Comparison of ENCODE assay signal across 9 mouse cellular contexts in the genomic region with DNA sequence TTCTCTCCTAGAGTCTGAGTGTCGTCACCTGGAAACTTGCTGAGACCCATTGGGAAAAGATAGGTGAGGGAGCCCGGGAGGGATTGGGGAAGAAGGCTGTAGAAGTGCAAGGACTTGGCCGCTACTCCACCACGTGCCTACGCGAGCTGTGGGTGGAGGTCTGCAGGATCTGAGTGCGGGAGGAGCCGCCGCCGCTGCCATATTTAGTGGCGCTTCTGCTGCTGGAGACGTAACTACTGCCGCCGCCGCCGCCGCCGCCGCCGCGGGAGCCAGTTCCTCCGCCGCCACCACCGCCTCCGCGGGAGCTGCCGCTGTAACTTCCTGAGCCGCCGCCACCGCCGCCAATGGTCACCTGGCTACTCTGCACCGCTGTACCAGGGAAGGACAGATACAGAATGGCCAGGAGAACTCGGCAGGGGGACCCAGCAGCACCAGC. TPM values are rescaled to one million over a fixed set of nuclear protein-coding genes. Genes with fewer than 3 reads are reported as not detected.
DNase-seq lines count a peak whose midpoint lies in the region; ATAC-seq and TF ChIP-seq lines count a peak whose summit lies in the region.
"Had no signal": no experiment of that assay in that cellular context is flagged by ENCODE, and none has a peak within 500 bp of the region (broad histone marks: within the 10 kb centered on the region; RNA-seq: fewer than 3 reads in every experiment).

No protein-coding gene starts in this region.

- no peak overlapping the region for H3K27ac ChIP-seq in ES-E14 (ENCODE audit: insufficient read depth, low read depth, low read length, poor library complexity, severe bottlenecking)
- peak overlapping the region; percentile 73 for H3K27ac ChIP-seq in forebrain, embryonic 10.5 days
- no peak overlapping the region for H3K27ac ChIP-seq in hindbrain, embryonic 13.5 days
- peak overlapping the region; percentile 41 for H3K27ac ChIP-seq in left cerebral cortex, adult 2 months

- intact Hi-C loops in left cerebral cortex, adult 2 months (cut with DNase I): loop anchor here (5.0 kb wide), 1 partner anchor 113 kb away; no protein-coding TSS in a partner anchor

- H3K4me2 ChIP-seq in hindbrain, embryonic 13.5 days: peak overlapping the region; percentile 81

- H3K27me3 ChIP-seq in forebrain, embryonic 10.5 days (ENCODE audit: poor library complexity, severe bottlenecking): peaks cover 78% of the 10 kb centered on the region
- H3K27me3 ChIP-seq in hindbrain, embryonic 13.5 days: peaks cover 63% of the 10 kb centered on the region

- in situ Hi-C loops in ES-E14 (cut with MboI; ENCODE audit: low sequenced_read_pairs in 2 of 2, unreplicated experiment in 2 of 2): no loop called here

- WGBS in forebrain, embryonic 10.5 days: under 1% methylated on average over 33 of the region's 33 CpGs
- under 1% methylated on average over 21 of the region's 33 CpGs for WGBS in hindbrain, embryonic 13.5 days

- peak overlapping the region; percentile 53 to 73 for H3K4me3 ChIP-seq in ES-E14 (ENCODE audit: insufficient read depth in 1 of 2, low read depth in 1 of 2, low read length in 2 of 2, poor library complexity in 1 of 2, severe bottlenecking in 1 of 2)
- H3K4me3 ChIP-seq in forebrain, embryonic 10.5 days: peak overlapping the region; percentile 58
- H3K4me3 ChIP-seq in hindbrain, embryonic 13.5 days: peak overlapping the region; percentile 49
- H3K4me3 ChIP-seq in left cerebral cortex, adult 2 months: peak overlapping the region; percentile 40
- H3K4me3 ChIP-seq: erythroblast, embryonic 14.5 days had no signal

- no peak for TF ChIP-seq CTCF in left cerebral cortex, adult 2 months (IDR thresholded peaks at IDR 0.05)

- H3K36me3 ChIP-seq in ES-E14 (ENCODE audit: control insufficient read depth, insufficient read depth, low read length, poor library complexity, severe bottlenecking): no peaks in the 10 kb centered on the region
- H3K36me3 ChIP-seq in forebrain, embryonic 10.5 days (replicated peaks): no peaks in the 10 kb centered on the region
- no peaks in the 10 kb centered on the region for H3K36me3 ChIP-seq in hindbrain, embryonic 13.5 days

- no peaks in the 10 kb centered on the region for H3K9me3 ChIP-seq in ES-E14 (ENCODE audit: control insufficient read depth, insufficient read depth, low read depth, low read length)
- H3K9me3 ChIP-seq in forebrain, embryonic 10.5 days: no peaks in the 10 kb centered on the region
- no peaks in the 10 kb centered on the region for H3K9me3 ChIP-seq in hindbrain, embryonic 13.5 days

- peak; percentile 39; the same call in 1 of the 2 replicates for ATAC-seq in hindbrain, embryonic 13.5 days (ENCODE audit: low FRiP score)

- peak overlapping the region; percentile 67 for H3K9ac ChIP-seq in ES-E14 (ENCODE audit: insufficient read depth, low read depth, low read length, poor library complexity, severe bottlenecking)
- H3K9ac ChIP-seq in hindbrain, embryonic 13.5 days: peak overlapping the region; percentile 66

- peak; percentile 2 to 8 for DNase-seq in B cell, adult 2 months
- DNase-seq in ES-E14 (ENCODE audit: low read depth, low spot score) (no peak), adipocyte (ENCODE audit: low spot score) (no peak)
- DNase-seq in forebrain, embryonic 10.5 days (ENCODE audit: extremely low spot score, low spot score): peak; percentile 67
- peak; percentile 48 to 73 for DNase-seq in left cerebral cortex, adult 2 months (ENCODE audit: extremely low spot score in 1 of 2, low spot score in 2 of 2)
- DNase-seq in lung, postnatal 36 days: peak; percentile 44
- DNase-seq in right cerebral cortex, adult 2 months (ENCODE audit: low spot score in 2 of 2): peak; percentile 61 to 69

- peaks cover 4 to 6% of the 10 kb centered on the region in 2 experiments; a peak in 2 of 4 replicates for H3K4me1 ChIP-seq in ES-E14 (ENCODE audit: control insufficient read depth in 2 of 2, insufficient read depth in 2 of 2, low read length in 2 of 2, poor library complexity in 1 of 2)
- H3K4me1 ChIP-seq in forebrain, embryonic 10.5 days: peaks cover 27% of the 10 kb centered on the region
- peaks cover 23% of the 10 kb centered on the region for H3K4me1 ChIP-seq in hindbrain, embryonic 13.5 days (replicated peaks)

TF ChIP-seq in ES-E14, 5 proteins besides CTCF, POLR2A, EP300 and RAD21:
- TF ChIP-seq ZC3H11A (IDR thresholded peaks at IDR 0.05; ENCODE audit: borderline replicate concordance, low read depth, low read length): no peak
- no peak for TF ChIP-seq ZNF384 (IDR thresholded peaks at IDR 0.05; ENCODE audit: low read depth, low read length)
- TF ChIP-seq HCFC1 (IDR thresholded peaks at IDR 0.05; ENCODE audit: borderline replicate concordance, insufficient read depth, low read length): no peak
- no peak for TF ChIP-seq MAFK (IDR thresholded peaks at IDR 0.05; ENCODE audit: insufficient read depth, low read depth, low read length)
- TF ChIP-seq CHD2 (IDR thresholded peaks at IDR 0.05; ENCODE audit: low read depth, low read length): no peak

RNA-seq across cellular contexts. Expression of gene Krt1, which starts 9.2 kb away (rescaled TPM):
- total RNA-seq in ES-E14 (2012; rRNA removed): 0.09 TPM in 1 of 2 replicates, not detected in the other
- 0.71 and 1.2 TPM in 2 replicates for polyA plus RNA-seq in forebrain, embryonic 10.5 days (2016; fragmentation: Nextera tagmentation; extraction: Ambion mirVana)
- polyA plus RNA-seq in hindbrain, embryonic 13.5 days (2015; fragmentation: Nextera tagmentation; extraction: Ambion mirVana): 7.6 TPM in 2 replicates
- total RNA-seq in left cerebral cortex, adult 2 months (2021): 1 to 10 TPM; 1.8 to 2.3 TPM
- polyA plus RNA-seq: erythroblast, embryonic 14.5 days had no signal

RNA-seq across cellular contexts. Expression of gene Krt77, which starts 9.8 kb away (rescaled TPM):
- total RNA-seq in ES-E14 (2012; rRNA removed): not detected in 2 replicates
- not detected in 2 replicates for polyA plus RNA-seq in forebrain, embryonic 10.5 days (2016; fragmentation: Nextera tagmentation; extraction: Ambion mirVana)
- polyA plus RNA-seq in hindbrain, embryonic 13.5 days (2015; fragmentation: Nextera tagmentation; extraction: Ambion mirVana): 0.10 TPM in 1 of 2 replicates, not detected in the other
- 10 to 100 TPM; 11.4 to 13.8 TPM for total RNA-seq in left cerebral cortex, adult 2 months (2021)
- polyA plus RNA-seq: erythroblast, embryonic 14.5 days had no signal

RNA-seq across cellular contexts. Expression of gene Krt76, which starts 33.0 kb away (rescaled TPM):
- 0.09 TPM in 1 of 2 replicates, not detected in the other for total RNA-seq in ES-E14 (2012; rRNA removed)
- not detected in 2 replicates for polyA plus RNA-seq in forebrain, embryonic 10.5 days (2016; fragmentation: Nextera tagmentation; extraction: Ambion mirVana)
- polyA plus RNA-seq in hindbrain, embryonic 13.5 days (2015; fragmentation: Nextera tagmentation; extraction: Ambion mirVana): not detected in 2 replicates
- not detected for total RNA-seq in left cerebral cortex, adult 2 months (2021)
- polyA plus RNA-seq: erythroblast, embryonic 14.5 days had no signal

RNA-seq across cellular contexts. Expression of gene Krt2, which starts 41.8 kb away (rescaled TPM):
- total RNA-seq in ES-E14 (2012; rRNA removed): not detected in 2 replicates
- polyA plus RNA-seq in forebrain, embryonic 10.5 days (2016; fragmentation: Nextera tagmentation; extraction: Ambion mirVana): not detected in 2 replicates
- not detected in 2 replicates for polyA plus RNA-seq in hindbrain, embryonic 13.5 days (2015; fragmentation: Nextera tagmentation; extraction: Ambion mirVana)
- 1 to 10 TPM in 1 of 2 experiments, under 1 TPM in 1; 0.20 to 1.1 TPM for total RNA-seq in left cerebral cortex, adult 2 months (2021)
- polyA plus RNA-seq: erythroblast, embryonic 14.5 days had no signal

RNA-seq across cellular contexts. Expression of gene Krt73, which starts 57.6 kb away (rescaled TPM):
- total RNA-seq in ES-E14 (2012; rRNA removed): not detected in 2 replicates
- not detected in 2 replicates for polyA plus RNA-seq in forebrain, embryonic 10.5 days (2016; fragmentation: Nextera tagmentation; extraction: Ambion mirVana)
- polyA plus RNA-seq in hindbrain, embryonic 13.5 days (2015; fragmentation: Nextera tagmentation; extraction: Ambion mirVana): 1.6 and 2.4 TPM in 2 replicates
- 1 to 10 TPM; 1.0 to 1.2 TPM for total RNA-seq in left cerebral cortex, adult 2 months (2021)
- polyA plus RNA-seq: erythroblast, embryonic 14.5 days had no signal

Comparison
In these comparisons a context has a peak if more than half of its experiments do, and no peak if none do; other contexts are left out.
1. DNase-seq: peak in B cell, adult 2 months (2 of 2), forebrain, embryonic 10.5 days (single experiment), left cerebral cortex, adult 2 months (2 of 2), lung, postnatal 36 days (single experiment) and right cerebral cortex, adult 2 months (2 of 2); none in ES-E14 (single experiment) and adipocyte (single experiment).
2. H3K27ac ChIP-seq: peak in forebrain, embryonic 10.5 days (single experiment) and left cerebral cortex, adult 2 months (single experiment); none in ES-E14 (single experiment) and hindbrain, embryonic 13.5 days (single experiment).
3. RNA of gene Krt77, which starts 9.8 kb away (total RNA-seq): 11.4 to 13.8 TPM in left cerebral cortex, adult 2 months; not detected in ES-E14; every median in the first group is over 10 times any median in the second.
4. Peak in every context shown above with its lines, with median percentiles within 50 percentile points of each other: H3K4me3 ChIP-seq.